Comparison of ENCODE assay signal across 15 mouse cellular contexts in genomic region chr6:122492479-122492878, GRCm38 (mm10). TPM values are rescaled to one million over a fixed set of nuclear protein-coding genes. Genes with fewer than 3 reads are reported as not detected.
DNase-seq lines count a peak whose midpoint lies in the region; ATAC-seq and TF ChIP-seq lines count a peak whose summit lies in the region.
"Had no signal": no experiment of that assay in that cellular context is flagged by ENCODE, and none has a peak within 500 bp of the region (broad histone marks: within the 10 kb centered on the region; RNA-seq: fewer than 3 reads in every experiment).

No protein-coding gene starts in this region.

- 28% methylated on average over 6 of the region's 6 CpGs for WGBS in heart, embryonic 13.5 days
- WGBS in heart, embryonic 12.5 days = 31% methylated on average over 6 of the region's 6 CpGs
- 28% methylated on average over 6 of the region's 6 CpGs for WGBS in stomach, embryonic 14.5 days
- WGBS in stomach, postnatal 0 days = 28% methylated on average over 6 of the region's 6 CpGs
- WGBS in hindbrain, postnatal 0 days = 35% methylated on average over 6 of the region's 6 CpGs

- peaks cover 18% of the 10 kb centered on the region for H3K27me3 ChIP-seq in heart, embryonic 13.5 days (replicated peaks)
- peaks cover 11% of the 10 kb centered on the region; the same call in 1 of the 2 replicates for H3K27me3 ChIP-seq in heart, embryonic 12.5 days (replicated peaks)
- 0 out of 2 replicates have a peak, but pooled peaks cover 2% of the 10 kb centered on the region for H3K27me3 ChIP-seq in stomach, embryonic 14.5 days (ENCODE audit: control insufficient read depth, insufficient read depth, low read length)
- peaks cover 2% of the 10 kb centered on the region; the same call in 1 of the 2 replicates for H3K27me3 ChIP-seq in stomach, postnatal 0 days (ENCODE audit: control insufficient read depth, insufficient read depth, low read length)
- no peaks in the 10 kb centered on the region for H3K27me3 ChIP-seq in hindbrain, postnatal 0 days (ENCODE audit: insufficient read depth, low read length)

- no peak for DNase-seq in stomach, postnatal 0 days (ENCODE audit: low spot score)
- no peak for DNase-seq in hindbrain, postnatal 0 days (ENCODE audit: low spot score)
- no peak for DNase-seq in testis, postnatal 10 days (ENCODE audit: low spot score)
- DNase-seq in cerebellum, adult 9-10 months = no peak
- DNase-seq in gastrocnemius, postnatal 10 days = no peak
- DNase-seq: adrenal gland, adult 8-10 months; kidney, adult 8-10 months; liver, embryonic 13.5 days had no signal

- H3K9me3 ChIP-seq in heart, embryonic 13.5 days = no peaks in the 10 kb centered on the region
- no peaks in the 10 kb centered on the region for H3K9me3 ChIP-seq in heart, embryonic 12.5 days (replicated peaks)
- no peaks in the 10 kb centered on the region for H3K9me3 ChIP-seq in stomach, embryonic 14.5 days (ENCODE audit: control insufficient read depth, low read depth, low read length)
- no peaks in the 10 kb centered on the region for H3K9me3 ChIP-seq in stomach, postnatal 0 days (ENCODE audit: control insufficient read depth, low read length)
- H3K9me3 ChIP-seq in hindbrain, postnatal 0 days (ENCODE audit: low read length) = no peaks in the 10 kb centered on the region
- H3K9me3 ChIP-seq: embryonic facial prominence, embryonic 15.5 days; heart, embryonic 15.5 days; liver, embryonic 13.5 days; megakaryocyte, embryonic 14.5 days had no signal

- H3K9ac ChIP-seq in heart, embryonic 13.5 days = no peak overlapping the region
- H3K9ac ChIP-seq in heart, embryonic 12.5 days = no peak overlapping the region
- H3K9ac ChIP-seq in stomach, embryonic 14.5 days (replicated peaks; ENCODE audit: low read depth, low read length) = no peak overlapping the region
- no peak overlapping the region for H3K9ac ChIP-seq in stomach, postnatal 0 days (ENCODE audit: low read length)
- H3K9ac ChIP-seq in hindbrain, postnatal 0 days (replicated peaks; ENCODE audit: low read length) = peak overlapping the region; percentile 52; the same call in 1 of the 2 replicates
- H3K9ac ChIP-seq: liver, embryonic 13.5 days had no signal

- TF ChIP-seq EP300 in stomach, postnatal 0 days (optimal IDR thresholded peaks at IDR 0.05) = no peak

- no peak overlapping the region for H3K27ac ChIP-seq in heart, embryonic 13.5 days (replicated peaks)
- H3K27ac ChIP-seq in heart, embryonic 12.5 days (ENCODE audit: poor library complexity, severe bottlenecking) = no peak overlapping the region
- no peak overlapping the region for H3K27ac ChIP-seq in stomach, embryonic 14.5 days (ENCODE audit: low read length)
- H3K27ac ChIP-seq in stomach, postnatal 0 days (replicated peaks) = no peak overlapping the region
- H3K27ac ChIP-seq in hindbrain, postnatal 0 days = no peak overlapping the region
- H3K27ac ChIP-seq: embryonic facial prominence, embryonic 15.5 days; heart, embryonic 15.5 days; liver, embryonic 13.5 days had no signal

- no peak for TF ChIP-seq CTCF in stomach, postnatal 0 days (IDR thresholded peaks at IDR 0.05; ENCODE audit: low read depth)
- TF ChIP-seq CTCF in hindbrain, postnatal 0 days (IDR thresholded peaks at IDR 0.05; ENCODE audit: low read depth) = no peak

- no peak overlapping the region for H3K4me3 ChIP-seq in heart, embryonic 13.5 days
- H3K4me3 ChIP-seq in heart, embryonic 12.5 days = no peak overlapping the region
- H3K4me3 ChIP-seq in stomach, embryonic 14.5 days (ENCODE audit: low read depth, low read length) = no peak overlapping the region; the same call in 1 of the 2 replicates
- no peak overlapping the region for H3K4me3 ChIP-seq in stomach, postnatal 0 days (ENCODE audit: low read depth, low read length)
- no peak overlapping the region for H3K4me3 ChIP-seq in hindbrain, postnatal 0 days (ENCODE audit: low read length)

- peak overlapping the region; percentile 81; the same call in 1 of the 2 replicates for H3K4me2 ChIP-seq in heart, embryonic 13.5 days
- no peak overlapping the region for H3K4me2 ChIP-seq in heart, embryonic 12.5 days
- H3K4me2 ChIP-seq in stomach, embryonic 14.5 days (replicated peaks; ENCODE audit: low read depth, low read length) = peak overlapping the region; percentile 46; the same call in 1 of the 2 replicates
- no peak overlapping the region for H3K4me2 ChIP-seq in stomach, postnatal 0 days (replicated peaks; ENCODE audit: low read depth)
- peak overlapping the region; percentile 66 for H3K4me2 ChIP-seq in hindbrain, postnatal 0 days (ENCODE audit: low read depth, low read length)

- ATAC-seq in heart, embryonic 13.5 days (ENCODE audit: extremely low read depth, insufficient number of reproducible peaks, low FRiP score, low TSS enrichment) = no peak
- ATAC-seq in heart, embryonic 12.5 days (ENCODE audit: insufficient number of reproducible peaks, low FRiP score) = no peak
- no peak for ATAC-seq in stomach, embryonic 14.5 days (ENCODE audit: insufficient number of reproducible peaks, insufficient read depth, low FRiP score, low read depth)
- ATAC-seq in stomach, postnatal 0 days (ENCODE audit: low FRiP score, low TSS enrichment) = no peak
- no peak for ATAC-seq in hindbrain, postnatal 0 days

- H3K4me1 ChIP-seq in heart, embryonic 13.5 days = peaks cover 39% of the 10 kb centered on the region
- H3K4me1 ChIP-seq in heart, embryonic 12.5 days (replicated peaks) = peaks cover 32% of the 10 kb centered on the region
- 0 out of 2 replicates have a peak, but pooled peaks cover 13% of the 10 kb centered on the region for H3K4me1 ChIP-seq in stomach, embryonic 14.5 days (ENCODE audit: control insufficient read depth, insufficient read depth, low read length)
- H3K4me1 ChIP-seq in stomach, postnatal 0 days (replicated peaks; ENCODE audit: control insufficient read depth, insufficient read depth) = peaks cover 4% of the 10 kb centered on the region; the same call in 1 of the 2 replicates
- H3K4me1 ChIP-seq in hindbrain, postnatal 0 days (ENCODE audit: insufficient read depth, low read length) = no peaks in the 10 kb centered on the region

- H3K36me3 ChIP-seq in heart, embryonic 13.5 days = no peaks in the 10 kb centered on the region
- H3K36me3 ChIP-seq in heart, embryonic 12.5 days = no peaks in the 10 kb centered on the region
- no peaks in the 10 kb centered on the region for H3K36me3 ChIP-seq in stomach, embryonic 14.5 days (ENCODE audit: control insufficient read depth, insufficient read depth, low read length)
- no peaks in the 10 kb centered on the region for H3K36me3 ChIP-seq in stomach, postnatal 0 days (ENCODE audit: control insufficient read depth, insufficient read depth, low read length)
- H3K36me3 ChIP-seq in hindbrain, postnatal 0 days (ENCODE audit: insufficient read depth, low read length) = no peaks in the 10 kb centered on the region
- H3K36me3 ChIP-seq: embryonic facial prominence, embryonic 15.5 days; heart, embryonic 15.5 days; liver, embryonic 13.5 days had no signal

RNA-seq across cellular contexts. Expression of gene Rimklb, which starts 6.1 kb away (rescaled TPM):
- polyA plus RNA-seq in heart, embryonic 13.5 days (2015; fragmentation: Nextera tagmentation; extraction: Ambion mirVana) = 5.3 and 6.0 TPM in 2 replicates
- polyA plus RNA-seq in heart, embryonic 12.5 days (2016; fragmentation: Nextera tagmentation; extraction: Ambion mirVana) = 7.3 and 8.7 TPM in 2 replicates
- polyA plus RNA-seq in stomach, embryonic 14.5 days (2014; fragmentation: Nextera tagmentation; extraction: Ambion mirVana) = 22.9 and 24.1 TPM in 2 replicates
- 1.7 and 2.4 TPM in 2 replicates for polyA plus RNA-seq in stomach, postnatal 0 days (2015; fragmentation: Nextera tagmentation; extraction: Ambion mirVana)
- total RNA-seq in hindbrain, postnatal 0 days (2014; rRNA removed) = 96.6 and 113 TPM in 2 replicates
- 97.1 and 97.2 TPM in 2 replicates for polyA plus RNA-seq in hindbrain, postnatal 0 days (2015; fragmentation: Nextera tagmentation; extraction: Ambion mirVana)
- total RNA-seq in gastrocnemius, postnatal 10 days (2021) = 1 to 10 TPM; 2.1 to 2.6 TPM
- polyA plus RNA-seq: small intestine, adult 2 months had no signal

RNA-seq across cellular contexts. Expression of gene Mfap5, which starts 13.2 kb away (rescaled TPM):
- 13.7 and 13.8 TPM in 2 replicates for polyA plus RNA-seq in heart, embryonic 13.5 days (2015; fragmentation: Nextera tagmentation; extraction: Ambion mirVana)
- 9.3 and 9.8 TPM in 2 replicates for polyA plus RNA-seq in heart, embryonic 12.5 days (2016; fragmentation: Nextera tagmentation; extraction: Ambion mirVana)
- 20.5 and 21.1 TPM in 2 replicates for polyA plus RNA-seq in stomach, embryonic 14.5 days (2014; fragmentation: Nextera tagmentation; extraction: Ambion mirVana)
- polyA plus RNA-seq in stomach, postnatal 0 days (2015; fragmentation: Nextera tagmentation; extraction: Ambion mirVana) = 219 and 276 TPM in 2 replicates
- total RNA-seq in hindbrain, postnatal 0 days (2014; rRNA removed) = 2.7 and 13.2 TPM in 2 replicates
- polyA plus RNA-seq in hindbrain, postnatal 0 days (2015; fragmentation: Nextera tagmentation; extraction: Ambion mirVana) = 5.0 and 5.6 TPM in 2 replicates
- total RNA-seq in gastrocnemius, postnatal 10 days (2021) = 100 to 1,000 TPM; 115 to 141 TPM

Comparison
In these comparisons a context has a peak if more than half of its experiments do, and no peak if none do; other contexts are left out.
1. H3K4me2 ChIP-seq: peak in heart, embryonic 13.5 days (single experiment), stomach, embryonic 14.5 days (single experiment) and hindbrain, postnatal 0 days (single experiment); none in heart, embryonic 12.5 days (single experiment) and stomach, postnatal 0 days (single experiment).